Mouse (Mus musculus) thymus, adult 2 months (tissue): ENCODE data around the gene Pip4k2a.

Experiments used
- CTCF ChIP-seq: fragments of 200-500 bp; IDR thresholded peaks from 2 replicates; pipeline ENCODE4 v1.5.1; 2012; ENCODE audit warnings: mild to moderate bottlenecking, control low read depth, low read length, moderate library complexity, borderline replicate concordance; ENCODE audit not compliant: control insufficient read depth, poor library complexity, insufficient read depth; ENCODE audit errors: extremely low read depth
- POLR2A ChIP-seq: fragments of 200-500 bp; IDR thresholded peaks from 2 replicates; pipeline ENCODE4 v1.6.1; 2012; ENCODE audit warnings: mild to moderate bottlenecking, low read length, control low read depth, moderate library complexity; ENCODE audit not compliant: control insufficient read depth, poor library complexity, insufficient read depth; ENCODE audit errors: extremely low read depth

DNA sequence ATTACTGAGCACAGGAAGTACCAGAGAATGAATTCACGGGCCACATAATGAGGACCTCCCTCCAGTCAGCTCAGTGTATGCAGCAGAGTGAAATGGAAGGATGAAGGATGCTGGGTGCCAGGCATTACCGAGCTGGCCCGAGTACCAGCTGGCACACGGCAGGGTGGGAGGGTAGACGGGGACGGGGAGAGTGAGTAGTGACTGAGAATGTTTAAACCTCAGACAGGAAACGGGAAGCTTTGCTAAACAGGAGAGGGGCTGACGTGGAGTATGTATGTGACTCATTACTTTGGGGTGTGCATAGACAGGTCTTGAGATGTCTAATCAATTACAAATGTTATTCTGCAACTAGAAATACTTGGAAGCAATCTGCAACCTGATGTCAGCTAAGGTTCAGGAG lies 69.7 kb downstream of the Pip4k2a start:
- TF ChIP-seq POLR2A: no peak
- TF ChIP-seq CTCF: no peak
